Mouse (Mus musculus): ENCODE results near the gene BC037034.

Gene BC037034

GRCm38 (mm10) chr5:138263260-138264206 lies at the start of gene BC037034:
TSS of gene BC037034 (minus strand) at chr5:138264033.
- peak; percentile 83 for DNase-seq (ENCODE audit: low read depth, low spot score)

GRCm38 (mm10) chr5:138312795-138313194 lies 49.0 kb upstream of the BC037034 start:
- DNase-seq (ENCODE audit: low read depth, low spot score), result no peak

- DNase-seq (ENCODE audit: low read depth, low spot score), result no peak
These were observed 35.8 kb upstream of the BC037034 start for GRCm38 (mm10) chr5:138299613-138300012.

GRCm38 (mm10) chr5:138294158-138294557 lies 30.3 kb upstream of the BC037034 start:
- DNase-seq (ENCODE audit: low read depth, low spot score), result no peak

GRCm38 (mm10) chr5:138291638-138292037 lies 27.8 kb upstream of the BC037034 start:
- no peak for DNase-seq (ENCODE audit: low read depth, low spot score)

GRCm38 (mm10) chr5:138287861-138288260 lies 24.0 kb upstream of the BC037034 start:
- DNase-seq (ENCODE audit: low read depth, low spot score), result peak; percentile 33

- no peak for DNase-seq (ENCODE audit: low read depth, low spot score)
These were observed 19.7 kb upstream of the BC037034 start for GRCm38 (mm10) chr5:138283540-138283939.

GRCm38 (mm10) chr5:138281798-138282197 lies 18.0 kb upstream of the BC037034 start:
- DNase-seq (ENCODE audit: low read depth, low spot score), result no peak

GRCm38 (mm10) chr5:138280829-138281228 lies 17.0 kb upstream of the BC037034 start:
- no peak for DNase-seq (ENCODE audit: low read depth, low spot score)

GRCm38 (mm10) chr5:138280425-138280768 lies 16.6 kb upstream of the BC037034 start:
- no peak for DNase-seq (ENCODE audit: low read depth, low spot score)

GRCm38 (mm10) chr5:138279585-138280424 lies 16.0 kb upstream of the BC037034 start, which contains the start of the genes Gm43720, Gpc2 and Stag3:
TSS of gene Gm43720 (minus strand) at chr5:138279958.
TSS of gene Gpc2 (minus strand) at chr5:138280005.
TSS of gene Stag3 (plus strand) at chr5:138280240.
- DNase-seq (ENCODE audit: low read depth, low spot score), result peak; percentile 66

GRCm38 (mm10) chr5:138277994-138278393 lies 14.2 kb upstream of the BC037034 start:
- DNase-seq (ENCODE audit: low read depth, low spot score), result no peak

- DNase-seq (ENCODE audit: low read depth, low spot score), result no peak
These were observed 11.6 kb upstream of the BC037034 start for GRCm38 (mm10) chr5:138275216-138276050.

GRCm38 (mm10) chr5:138274186-138274585 lies 10.4 kb upstream of the BC037034 start:
- DNase-seq (ENCODE audit: low read depth, low spot score), result no peak

- no peak for DNase-seq (ENCODE audit: low read depth, low spot score)
These were observed 8.6 kb upstream of the BC037034 start, which contains the start of gene Gal3st4 for GRCm38 (mm10) chr5:138272409-138272923. TSS of gene Gal3st4 (minus strand) at chr5:138272840.

- no peak for DNase-seq (ENCODE audit: low read depth, low spot score)
These were observed 7.4 kb upstream of the BC037034 start for GRCm38 (mm10) chr5:138271232-138271631.

GRCm38 (mm10) chr5:138268980-138269379 lies 5.1 kb upstream of the BC037034 start:
- DNase-seq (ENCODE audit: low read depth, low spot score), result no peak

- DNase-seq (ENCODE audit: low read depth, low spot score), result no peak
These were observed 3.3 kb upstream of the BC037034 start for GRCm38 (mm10) chr5:138267114-138267513.

GRCm38 (mm10) chr5:138265712-138266111 lies 1.9 kb upstream of the BC037034 start:
- DNase-seq (ENCODE audit: low read depth, low spot score), result no peak

- DNase-seq (ENCODE audit: low read depth, low spot score), result no peak
These were observed 360 bp upstream of the BC037034 start for GRCm38 (mm10) chr5:138264207-138264578.
